Mouse (Mus musculus): ENCODE measurements around the gene St6gal2. TPM values are rescaled to one million over a fixed set of nuclear protein-coding genes. Genes with fewer than 3 reads are reported as not detected.

Gene St6gal2
- not detected for polyA plus RNA-seq (2014; fragmentation: Illumina TruSeq; extraction: RNeasy Lipid Tissue Mini Kit (QIAGEN cat#74804); ENCODE audit: low read depth, low replicate concordance)

GRCm38 (mm10) chr17:55445250-55446184 is at the start of gene St6gal2:
Gene St6gal2 (plus strand): TSS chr17:55445382.

Other genes with a start within 250 kb of the St6gal2 start
- gene Vmn2r118, start 179.8 kb downstream of the St6gal2 start, polyA plus RNA-seq (2014; fragmentation: Illumina TruSeq; extraction: RNeasy Lipid Tissue Mini Kit (QIAGEN cat#74804); ENCODE audit: low read depth, low replicate concordance): not detected